Mouse (Mus musculus): ENCODE measurements around the gene Fam120b. TPM values are rescaled to one million over a fixed set of nuclear protein-coding genes. Genes with fewer than 3 reads are reported as not detected.
A peak's percentile ranks its signal among the peaks of the same experiment; 100 is the strongest.
"Not testable (repeated sequence)": the region's sequence is repeated elsewhere in the genome, so short reads cannot be mapped to it uniquely, and the experiment has no call there.

Fam120b gene
- polyA plus RNA-seq, 1 experiment from 2014 or later, result 30.3 TPM

GRCm38 (mm10) chr17:15432036-15432435 lies 36.0 kb downstream of the Fam120b start:
- Histone ChIP-seq H3K9ac (replicated peaks; ENCODE audit: low read depth, low read length) (no peak overlapping the region), H3K4me2 (replicated peaks; ENCODE audit: low read depth, low read length) (no peak overlapping the region), H3K9me3 (ENCODE audit: control insufficient read depth, low read depth, low read length) (no peaks in the 10 kb centered on the region), H3K27me3 (ENCODE audit: control insufficient read depth, insufficient read depth, low read length) (no peaks in the 10 kb centered on the region), H3K27ac (ENCODE audit: low read length) (no peak overlapping the region), H3K4me3 (ENCODE audit: low read depth, low read length) (no peak overlapping the region), H3K4me1 (ENCODE audit: control insufficient read depth, insufficient read depth, low read length) (no peaks in the 10 kb centered on the region), H3K36me3 (ENCODE audit: control insufficient read depth, insufficient read depth, low read length) (peaks cover 34% of the 10 kb centered on the region; the same call in 1 of the 2 replicates)
- WGBS, result 84% methylated on average over 3 of the region's 3 CpGs
- ATAC-seq (ENCODE audit: insufficient number of reproducible peaks, insufficient read depth, low FRiP score, low read depth), result no peak

GRCm38 (mm10) chr17:15434748-15435147 lies 38.7 kb downstream of the Fam120b start:
- no peaks in the 10 kb centered on the region for H3K9me3 ChIP-seq (ENCODE audit: control insufficient read depth, low read depth, low read length)
- H3K4me2 ChIP-seq (replicated peaks; ENCODE audit: low read depth, low read length), result no peak overlapping the region
- no peak overlapping the region for H3K27ac ChIP-seq (ENCODE audit: low read length)
- no peak overlapping the region for H3K9ac ChIP-seq (replicated peaks; ENCODE audit: low read depth, low read length)
- H3K4me3 ChIP-seq (ENCODE audit: low read depth, low read length), result no peak overlapping the region
- no peaks in the 10 kb centered on the region for H3K27me3 ChIP-seq (ENCODE audit: control insufficient read depth, insufficient read depth, low read length)
- peaks cover 18% of the 10 kb centered on the region; the same call in 1 of the 2 replicates for H3K36me3 ChIP-seq (ENCODE audit: control insufficient read depth, insufficient read depth, low read length)
- no peaks in the 10 kb centered on the region for H3K4me1 ChIP-seq (ENCODE audit: control insufficient read depth, insufficient read depth, low read length)
- 71% methylated on average over 3 of the region's 3 CpGs for WGBS
- ATAC-seq (ENCODE audit: insufficient number of reproducible peaks, insufficient read depth, low FRiP score, low read depth), result no peak

GRCm38 (mm10) chr17:15440067-15440462 lies 44.1 kb downstream of the Fam120b start:
- Histone ChIP-seq H3K36me3 (ENCODE audit: control insufficient read depth, insufficient read depth, low read length) (no peaks in the 10 kb centered on the region), H3K27me3 (ENCODE audit: control insufficient read depth, insufficient read depth, low read length) (no peaks in the 10 kb centered on the region), H3K27ac (ENCODE audit: low read length) (no peak overlapping the region), H3K9me3 (ENCODE audit: control insufficient read depth, low read depth, low read length) (no peaks in the 10 kb centered on the region), H3K9ac (replicated peaks; ENCODE audit: low read depth, low read length) (no peak overlapping the region), H3K4me1 (ENCODE audit: control insufficient read depth, insufficient read depth, low read length) (peaks cover 9% of the 10 kb centered on the region; the same call in 1 of the 2 replicates), H3K4me2 (replicated peaks; ENCODE audit: low read depth, low read length) (no peak overlapping the region), H3K4me3 (ENCODE audit: low read depth, low read length) (no peak overlapping the region)
- 48% methylated on average over 8 of the region's 8 CpGs for WGBS
- ATAC-seq (ENCODE audit: insufficient number of reproducible peaks, insufficient read depth, low FRiP score, low read depth), result no peak

- H3K27me3 ChIP-seq (ENCODE audit: control insufficient read depth, insufficient read depth, low read length), result no peaks in the 10 kb centered on the region
- H3K9me3 ChIP-seq (ENCODE audit: control insufficient read depth, low read depth, low read length), result no peaks in the 10 kb centered on the region
- no peaks in the 10 kb centered on the region for H3K36me3 ChIP-seq (ENCODE audit: control insufficient read depth, insufficient read depth, low read length)
- 7% methylated on average over 11 of the region's 11 CpGs for WGBS
- H3K4me2 ChIP-seq (replicated peaks; ENCODE audit: low read depth, low read length), result peak overlapping the region; percentile 22; the same call in 1 of the 2 replicates
- H3K4me3 ChIP-seq (ENCODE audit: low read depth, low read length), result no peak overlapping the region
- peak; percentile 77 for ATAC-seq (ENCODE audit: insufficient number of reproducible peaks, insufficient read depth, low FRiP score, low read depth)
- H3K9ac ChIP-seq (replicated peaks; ENCODE audit: low read depth, low read length), result no peak overlapping the region
- H3K27ac ChIP-seq (ENCODE audit: low read length), result no peak overlapping the region
- H3K4me1 ChIP-seq (ENCODE audit: control insufficient read depth, insufficient read depth, low read length), result peaks cover 9% of the 10 kb centered on the region; the same call in 1 of the 2 replicates
Measured at GRCm38 (mm10) chr17:15440463-15441121, 44.6 kb downstream of the Fam120b start.

GRCm38 (mm10) chr17:15445421-15445820 lies 49.4 kb downstream of the Fam120b start:
- 72% methylated on average over 3 of the region's 3 CpGs for WGBS
- no peak for ATAC-seq (ENCODE audit: insufficient number of reproducible peaks, insufficient read depth, low FRiP score, low read depth)
- H3K27ac ChIP-seq (ENCODE audit: low read length), result no peak overlapping the region
- no peak overlapping the region for H3K4me3 ChIP-seq (ENCODE audit: low read depth, low read length)
- no peaks in the 10 kb centered on the region for H3K36me3 ChIP-seq (ENCODE audit: control insufficient read depth, insufficient read depth, low read length)
- peaks cover 7% of the 10 kb centered on the region; the same call in 1 of the 2 replicates for H3K4me1 ChIP-seq (ENCODE audit: control insufficient read depth, insufficient read depth, low read length)
- H3K27me3 ChIP-seq (ENCODE audit: control insufficient read depth, insufficient read depth, low read length), result no peaks in the 10 kb centered on the region
- no peak overlapping the region for H3K9ac ChIP-seq (replicated peaks; ENCODE audit: low read depth, low read length)
- H3K4me2 ChIP-seq (replicated peaks; ENCODE audit: low read depth, low read length), result no peak overlapping the region
- H3K9me3 ChIP-seq (ENCODE audit: control insufficient read depth, low read depth, low read length), result no peaks in the 10 kb centered on the region

- H3K9me3 ChIP-seq (ENCODE audit: control insufficient read depth, low read depth, low read length), result no peaks in the 10 kb centered on the region
- H3K27ac ChIP-seq (ENCODE audit: low read length), result no peak overlapping the region
- no peaks in the 10 kb centered on the region for H3K4me1 ChIP-seq (ENCODE audit: control insufficient read depth, insufficient read depth, low read length)
- no peak overlapping the region for H3K4me2 ChIP-seq (replicated peaks; ENCODE audit: low read depth, low read length)
- no peak overlapping the region for H3K4me3 ChIP-seq (ENCODE audit: low read depth, low read length)
- H3K9ac ChIP-seq (replicated peaks; ENCODE audit: low read depth, low read length), result no peak overlapping the region
- no peak for ATAC-seq (ENCODE audit: insufficient number of reproducible peaks, insufficient read depth, low FRiP score, low read depth)
- no peaks in the 10 kb centered on the region for H3K27me3 ChIP-seq (ENCODE audit: control insufficient read depth, insufficient read depth, low read length)
- WGBS, result 67% methylated on average over 5 of the region's 5 CpGs
- no peaks in the 10 kb centered on the region for H3K36me3 ChIP-seq (ENCODE audit: control insufficient read depth, insufficient read depth, low read length)
Measured at GRCm38 (mm10) chr17:15447831-15448230, 51.8 kb downstream of the Fam120b start.

- H3K4me2 ChIP-seq (replicated peaks; ENCODE audit: low read depth, low read length); H3K27ac ChIP-seq (ENCODE audit: low read length); H3K9ac ChIP-seq (replicated peaks; ENCODE audit: low read depth, low read length); H3K9me3 ChIP-seq (ENCODE audit: control insufficient read depth, low read depth, low read length); H3K27me3 ChIP-seq (ENCODE audit: control insufficient read depth, insufficient read depth, low read length); ATAC-seq (ENCODE audit: insufficient number of reproducible peaks, insufficient read depth, low FRiP score, low read depth); H3K4me1 ChIP-seq (ENCODE audit: control insufficient read depth, insufficient read depth, low read length); H3K4me3 ChIP-seq (ENCODE audit: low read depth, low read length); H3K36me3 ChIP-seq (ENCODE audit: control insufficient read depth, insufficient read depth, low read length): not testable (repeated sequence)
- WGBS, result 76% methylated on average over 6 of the region's 6 CpGs
Measured at GRCm38 (mm10) chr17:15449144-15449543, 53.1 kb downstream of the Fam120b start.

- no peaks in the 10 kb centered on the region for H3K27me3 ChIP-seq (ENCODE audit: control insufficient read depth, insufficient read depth, low read length)
- H3K27ac ChIP-seq (ENCODE audit: low read length), result no peak overlapping the region
- H3K9me3 ChIP-seq (ENCODE audit: control insufficient read depth, low read depth, low read length), result no peaks in the 10 kb centered on the region
- WGBS, result 67% methylated on average over 3 of the region's 3 CpGs
- ATAC-seq (ENCODE audit: insufficient number of reproducible peaks, insufficient read depth, low FRiP score, low read depth), result no peak
- H3K4me2 ChIP-seq (replicated peaks; ENCODE audit: low read depth, low read length), result no peak overlapping the region
- H3K4me1 ChIP-seq (ENCODE audit: control insufficient read depth, insufficient read depth, low read length), result no peaks in the 10 kb centered on the region
- H3K4me3 ChIP-seq (ENCODE audit: low read depth, low read length), result no peak overlapping the region
- H3K36me3 ChIP-seq (ENCODE audit: control insufficient read depth, insufficient read depth, low read length), result no peaks in the 10 kb centered on the region
- no peak overlapping the region for H3K9ac ChIP-seq (replicated peaks; ENCODE audit: low read depth, low read length)
Measured at GRCm38 (mm10) chr17:15449606-15450005, 53.6 kb downstream of the Fam120b start.

GRCm38 (mm10) chr17:15455203-15455602 lies 59.2 kb downstream of the Fam120b start:
- H3K9me3 ChIP-seq (ENCODE audit: control insufficient read depth, low read depth, low read length), result no peaks in the 10 kb centered on the region
- no peak overlapping the region for H3K9ac ChIP-seq (replicated peaks; ENCODE audit: low read depth, low read length)
- H3K4me2 ChIP-seq (replicated peaks; ENCODE audit: low read depth, low read length), result no peak overlapping the region
- ATAC-seq (ENCODE audit: insufficient number of reproducible peaks, insufficient read depth, low FRiP score, low read depth), result no peak
- no peaks in the 10 kb centered on the region for H3K4me1 ChIP-seq (ENCODE audit: control insufficient read depth, insufficient read depth, low read length)
- WGBS, result 72% methylated on average over 4 of the region's 4 CpGs
- no peak overlapping the region for H3K27ac ChIP-seq (ENCODE audit: low read length)
- H3K36me3 ChIP-seq (ENCODE audit: control insufficient read depth, insufficient read depth, low read length), result no peaks in the 10 kb centered on the region
- no peak overlapping the region for H3K4me3 ChIP-seq (ENCODE audit: low read depth, low read length)
- H3K27me3 ChIP-seq (ENCODE audit: control insufficient read depth, insufficient read depth, low read length), result no peaks in the 10 kb centered on the region
